Mouse (Mus musculus) stomach, postnatal 0 days (tissue): ENCODE measurements at regions not wholly inside any gene's neighbourhood (a gene's known extent, or its start where the extent isn't known, plus 50 kb on each side); places are given as distances from the start of the nearest gene placed in this dataset.

ENCODE experiments used
- ATAC-seq: fragments of 200-750 bp; cut with Nextera tagmentation; 2 replicates; pipeline ENCODE4 v1.8.0; 2017; ENCODE audit not compliant: low FRiP score, low TSS enrichment
- DNase-seq: peaks from one replicate; pipeline ENCODE4 v3.0.0-alpha.2; 2016; ENCODE audit warnings: low spot score
- H3K27ac ChIP-seq: fragments of 300-500 bp; sonication (generic); replicated peaks from 2 replicates; pipeline ENCODE4 v1.5.1; 2014; ENCODE audit warnings: mild to moderate bottlenecking, control low read depth
- H3K27me3 ChIP-seq: fragments of 300-500 bp; sonication (generic); 2 replicates; pipeline ENCODE4 v1.6.1; 2014; ENCODE audit warnings: low read length; ENCODE audit not compliant: control insufficient read depth, insufficient read depth
- H3K36me3 ChIP-seq: fragments of 300-500 bp; sonication (generic); 2 replicates; pipeline ENCODE4 v1.6.1; 2014; ENCODE audit warnings: low read length, mixed read lengths; ENCODE audit not compliant: control insufficient read depth, insufficient read depth
- H3K4me1 ChIP-seq: fragments of 300-500 bp; sonication (generic); replicated peaks from 2 replicates; pipeline ENCODE4 v1.6.1; 2014; ENCODE audit warnings: antibody characterized with exemption; ENCODE audit not compliant: control insufficient read depth, insufficient read depth
- H3K4me2 ChIP-seq: fragments of 300-500 bp; sonication (generic); replicated peaks from 2 replicates; pipeline ENCODE4 v1.6.1; 2014; ENCODE audit warnings: low read depth, mild to moderate bottlenecking, control low read depth, moderate library complexity
- H3K4me3 ChIP-seq: fragments of 300-500 bp; sonication (generic); 2 replicates; pipeline ENCODE4 v1.5.1; 2014; ENCODE audit warnings: low read depth, low read length, control low read depth
- H3K9ac ChIP-seq: fragments of 300-500 bp; sonication (generic); 2 replicates; pipeline ENCODE4 v1.6.1; 2014; ENCODE audit warnings: mild to moderate bottlenecking, low read length, control low read depth, mixed read lengths
- H3K9me3 ChIP-seq: fragments of 300-500 bp; sonication (generic); 2 replicates; pipeline ENCODE4 v1.6.1; 2016; ENCODE audit warnings: low read length; ENCODE audit not compliant: control insufficient read depth
- CTCF ChIP-seq: IDR thresholded peaks from 2 replicates; pipeline ENCODE4 v1.5.1; 2016; ENCODE audit warnings: antibody characterized with exemption, low read depth, mild to moderate bottlenecking, moderate library complexity
- EP300 ChIP-seq: optimal IDR thresholded peaks from 2 replicates; pipeline ENCODE3; 2016; ENCODE audit warnings: antibody characterized with exemption
- WGBS: fragments of 180-500 bp; shearing (Covaris S2); extraction: QIAGEN DNeasy Blood & Tissue Kit; methylation state at CpG from one replicate; pipeline ENCODE4 v1.1.7; 2014; 5-methylcytosine and 5-hydroxymethylcytosine counted together

DNA sequence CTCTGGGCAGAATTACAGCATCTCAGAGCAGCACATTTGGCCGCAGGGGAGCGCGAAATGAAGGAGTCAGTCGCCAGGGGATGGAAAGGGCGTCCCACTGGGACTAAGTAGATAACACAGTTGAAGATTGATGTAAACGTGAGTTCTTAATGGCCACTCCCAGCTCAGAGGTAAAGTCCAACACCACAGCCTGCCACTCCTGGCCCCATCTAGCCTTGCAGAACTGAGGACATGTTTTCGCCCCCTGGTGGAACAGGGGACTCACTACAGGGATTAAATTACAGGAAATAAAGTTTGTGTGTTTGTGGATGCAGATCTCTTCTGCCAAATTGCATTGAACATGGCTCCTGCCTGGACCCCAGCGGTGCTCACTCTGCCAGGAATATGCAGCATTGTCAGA lies 76.7 kb upstream of the Shisa3 start:
- no peak overlapping the region for H3K27ac ChIP-seq

DNA sequence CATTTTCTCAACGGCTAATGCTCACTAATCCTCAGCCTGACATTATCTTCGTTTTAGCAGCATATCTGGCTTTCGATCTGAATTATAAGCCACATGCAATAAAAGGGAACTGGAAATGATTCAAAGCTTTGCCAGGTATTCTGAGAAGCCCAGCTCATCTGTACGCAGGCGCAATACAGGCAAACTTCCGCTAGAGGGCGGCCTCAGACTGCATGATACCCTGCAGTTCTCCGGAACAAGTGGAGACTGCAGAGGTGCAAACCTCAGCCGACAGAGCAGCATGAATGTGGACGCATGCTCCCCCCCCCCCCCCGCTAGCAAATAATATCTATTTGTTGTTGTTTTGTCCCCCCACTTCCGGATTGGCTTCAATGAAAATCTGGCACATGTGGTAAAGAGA lies 75.3 kb upstream of the Shisa3 start:
- H3K36me3 ChIP-seq = no peaks in the 10 kb centered on the region
- DNase-seq = peak; percentile 88
- TF ChIP-seq CTCF (peak; percentile 95), EP300 (no peak)
- WGBS = 3% methylated on average over 12 of the region's 12 CpGs
- no peaks in the 10 kb centered on the region for H3K4me1 ChIP-seq
- H3K9me3 ChIP-seq = no peaks in the 10 kb centered on the region
- H3K4me3 ChIP-seq = 0 out of 2 replicates have a peak overlapping the region, but pooled peaks have one; percentile 6
- no peak overlapping the region for H3K27ac ChIP-seq
- peak overlapping the region; percentile 38 for H3K4me2 ChIP-seq
- no peaks in the 10 kb centered on the region for H3K27me3 ChIP-seq
- no peak overlapping the region for H3K9ac ChIP-seq
- ATAC-seq = peak; percentile 80

More for the DNA sequence above, 76.7 kb upstream of the Shisa3 start:
- Histone ChIP-seq H3K4me3 (no peak overlapping the region), H3K27me3 (no peaks in the 10 kb centered on the region), H3K4me2 (no peak overlapping the region), H3K4me1 (no peaks in the 10 kb centered on the region), H3K9ac (no peak overlapping the region), H3K9me3 (no peaks in the 10 kb centered on the region), H3K36me3 (no peaks in the 10 kb centered on the region)
- ATAC-seq = peak; percentile 83
- DNase-seq = peak; percentile 64
- 35% methylated on average over 8 of the region's 8 CpGs for WGBS
- peak; percentile 77 for TF ChIP-seq CTCF
- TF ChIP-seq EP300 = no peak

DNA sequence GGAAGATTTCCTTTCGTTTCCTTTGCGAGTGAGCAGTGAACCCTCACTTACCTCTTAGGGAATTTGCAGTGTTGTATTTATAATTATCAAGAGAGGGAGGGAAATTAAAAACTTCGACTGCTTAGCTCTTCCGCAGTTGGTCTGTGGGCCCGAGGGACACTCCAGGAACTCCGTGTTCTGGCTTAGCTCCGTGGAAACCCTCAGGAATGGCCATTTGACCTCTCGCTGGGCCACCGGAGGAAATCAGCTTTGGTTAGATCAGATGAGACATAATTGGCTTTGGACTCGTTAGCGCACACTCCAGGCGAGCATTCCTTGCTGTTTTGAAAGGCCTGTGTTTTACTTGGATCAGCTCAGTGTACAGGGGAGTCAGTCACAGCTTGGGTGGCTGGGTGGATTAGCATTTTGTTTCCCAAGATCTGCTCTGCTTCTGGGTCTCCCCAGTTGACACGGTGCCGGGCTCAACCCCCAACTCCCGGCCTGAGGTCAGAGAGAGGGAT lies 74.9 kb upstream of the Shisa3 start:
- H3K27ac ChIP-seq = no peak overlapping the region
- no peaks in the 10 kb centered on the region for H3K36me3 ChIP-seq
- ATAC-seq (peak; percentile 28; the same call in 1 of the 2 replicates), DNase-seq (no peak)
- H3K9me3 ChIP-seq = no peaks in the 10 kb centered on the region
- no peak overlapping the region for H3K9ac ChIP-seq
- H3K4me3 ChIP-seq = 0 out of 2 replicates have a peak overlapping the region, but pooled peaks have one; percentile 6
- H3K27me3 ChIP-seq = no peaks in the 10 kb centered on the region
- no peaks in the 10 kb centered on the region for H3K4me1 ChIP-seq
- H3K4me2 ChIP-seq = peak overlapping the region; percentile 38
- WGBS = 40% methylated on average over 15 of the region's 15 CpGs
- TF ChIP-seq EP300 (no peak), CTCF (no peak)

DNA sequence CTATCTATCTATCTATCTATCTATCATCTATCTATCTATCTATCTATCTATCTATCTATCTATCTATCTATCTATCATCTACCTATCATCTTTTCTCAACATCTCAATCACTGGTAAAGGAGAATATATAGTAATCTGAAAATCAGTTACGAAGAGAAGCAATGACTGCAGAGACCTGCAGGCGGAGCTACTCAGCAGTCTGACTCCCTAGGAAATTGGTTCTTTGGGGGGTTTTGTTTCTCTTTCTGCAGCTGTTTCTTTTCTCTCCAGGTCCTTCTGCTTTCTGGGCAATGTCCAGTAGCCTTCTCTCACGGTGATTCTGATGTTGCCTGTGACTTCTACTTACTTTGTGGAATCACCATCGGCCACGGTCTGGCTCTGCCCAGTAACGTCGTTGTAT lies 73.6 kb upstream of the Shisa3 start:
- no peak overlapping the region for H3K27ac ChIP-seq
- no peaks in the 10 kb centered on the region for H3K9me3 ChIP-seq
- DNase-seq (no peak), ATAC-seq (no peak)
- H3K4me3 ChIP-seq = no peak overlapping the region
- WGBS = 69% methylated on average over 7 of the region's 7 CpGs
- H3K4me2 ChIP-seq = no peak overlapping the region
- H3K9ac ChIP-seq = no peak overlapping the region
- no peaks in the 10 kb centered on the region for H3K36me3 ChIP-seq
- no peaks in the 10 kb centered on the region for H3K27me3 ChIP-seq
- TF ChIP-seq EP300 (no peak), CTCF (peak; percentile 67)
- no peaks in the 10 kb centered on the region for H3K4me1 ChIP-seq

DNA sequence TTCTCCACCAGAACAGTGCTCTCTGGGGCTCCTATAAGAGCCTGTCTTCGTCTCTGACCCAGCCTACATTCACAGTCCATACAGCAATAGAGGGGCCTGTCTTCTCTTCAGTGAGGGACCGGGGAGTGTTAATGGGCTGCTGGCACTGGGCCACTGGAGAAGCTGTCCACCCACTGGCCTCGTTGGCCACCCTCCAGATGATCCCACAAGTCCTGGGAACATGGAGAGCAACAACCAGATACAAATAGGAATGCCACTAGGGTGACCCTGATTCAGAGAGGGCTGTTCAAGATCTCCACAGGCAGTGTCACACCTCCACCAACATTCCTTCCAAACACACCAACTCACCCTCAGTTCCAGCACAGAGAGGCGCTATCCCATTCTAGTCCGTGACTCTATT lies 69.7 kb upstream of the Shisa3 start:
- Histone ChIP-seq H3K4me2 (no peak overlapping the region), H3K36me3 (no peaks in the 10 kb centered on the region), H3K27me3 (no peaks in the 10 kb centered on the region), H3K4me1 (no peaks in the 10 kb centered on the region), H3K9ac (no peak overlapping the region), H3K9me3 (no peaks in the 10 kb centered on the region), H3K4me3 (no peak overlapping the region), H3K27ac (no peak overlapping the region)
- 59% methylated on average over 5 of the region's 5 CpGs for WGBS
- ATAC-seq = no peak
- TF ChIP-seq EP300 (no peak), CTCF (no peak)
- no peak for DNase-seq

DNA sequence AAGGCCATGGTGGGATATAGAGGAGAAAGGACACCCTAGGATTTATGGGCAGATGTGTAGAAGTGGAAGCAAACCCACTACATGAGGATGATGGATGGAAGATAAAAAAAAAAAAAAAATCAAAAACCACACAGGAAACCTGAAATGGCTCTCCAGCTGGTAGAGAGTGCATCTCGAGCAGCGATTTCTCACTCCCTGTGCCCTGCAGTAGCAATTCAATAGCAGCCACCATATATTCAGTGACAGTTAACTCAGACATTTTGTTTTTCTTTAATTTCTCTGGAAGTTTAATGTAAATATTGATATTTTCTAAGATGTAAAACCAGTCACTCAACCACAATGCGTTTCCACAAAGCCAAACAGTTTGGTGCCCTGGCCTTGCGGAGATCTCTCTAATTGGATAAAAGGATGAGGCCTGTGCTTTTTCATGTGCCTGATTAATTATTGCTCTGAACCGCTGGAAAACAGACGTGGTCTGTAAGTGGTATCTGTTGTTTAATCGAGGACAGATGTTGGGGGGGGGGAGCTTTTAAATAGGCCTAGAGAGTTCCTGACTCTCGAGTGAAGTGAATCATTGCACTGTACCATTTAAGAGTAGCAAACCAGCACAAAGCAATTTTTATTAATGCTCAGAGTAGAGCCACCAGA lies 68.0 kb upstream of the Shisa3 start:
- DNase-seq (no peak), ATAC-seq (no peak)
- Histone ChIP-seq H3K27ac (no peak overlapping the region), H3K4me1 (no peaks in the 10 kb centered on the region), H3K4me2 (no peak overlapping the region), H3K36me3 (no peaks in the 10 kb centered on the region), H3K27me3 (no peaks in the 10 kb centered on the region), H3K9me3 (no peaks in the 10 kb centered on the region), H3K4me3 (no peak overlapping the region), H3K9ac (no peak overlapping the region)
- TF ChIP-seq EP300 (no peak), CTCF (no peak)
- 57% methylated on average over 8 of the region's 8 CpGs for WGBS
